Mouse (Mus musculus) thymus, postnatal 14 days (tissue): Measurements from ENCODE around the gene Mfsd4b1.

Experiments used
- DNase-seq: peaks from one replicate; pipeline ENCODE4 v3.0.0; 2021

Mfsd4b1 gene

DNA sequence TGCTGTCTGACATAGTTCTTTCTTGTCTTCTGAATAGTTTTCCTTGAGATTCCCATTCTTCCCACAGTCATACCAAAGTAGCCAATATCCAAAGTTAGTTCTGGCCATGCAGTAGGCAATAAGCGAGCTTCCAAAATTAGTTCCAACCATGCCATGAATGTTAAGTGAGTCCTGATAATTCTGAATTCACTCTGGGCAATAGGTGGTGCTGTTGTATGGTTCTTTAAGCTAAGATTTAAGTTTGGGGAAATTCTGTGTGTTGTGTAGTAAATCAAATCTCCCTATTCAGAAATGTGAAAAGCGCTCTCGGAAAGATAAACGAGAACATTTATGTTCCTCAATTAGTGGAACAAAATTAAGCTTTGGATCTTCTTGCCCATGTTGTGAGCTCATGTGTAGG lies 66.8 kb downstream of the Mfsd4b1 start:
- no peak for DNase-seq

DNA sequence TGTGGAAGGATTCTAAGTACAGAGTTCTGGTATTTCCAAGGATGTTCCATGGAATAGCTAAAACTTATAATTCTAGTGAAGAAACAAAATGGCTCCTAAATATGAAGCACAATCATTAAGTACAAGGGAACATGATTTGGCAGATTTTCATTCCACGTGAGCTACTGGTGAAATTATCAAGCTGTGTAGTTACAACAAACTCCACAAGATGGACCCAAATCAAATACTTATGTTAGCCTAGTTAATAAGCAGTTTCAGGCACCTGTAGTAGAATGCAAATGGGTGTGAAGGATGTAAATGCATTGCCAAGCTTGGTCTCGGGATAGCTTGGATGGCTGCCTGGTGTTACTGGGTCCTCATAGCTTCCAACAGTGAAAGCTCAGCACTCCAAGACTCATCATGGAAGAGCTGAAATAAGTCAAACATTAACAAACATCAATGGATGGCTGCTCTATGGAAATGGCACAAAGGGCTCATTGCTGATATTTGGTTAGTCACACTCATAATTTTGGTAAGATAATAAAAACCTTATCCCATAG lies 68.7 kb downstream of the Mfsd4b1 start:
- DNase-seq: no peak

DNA sequence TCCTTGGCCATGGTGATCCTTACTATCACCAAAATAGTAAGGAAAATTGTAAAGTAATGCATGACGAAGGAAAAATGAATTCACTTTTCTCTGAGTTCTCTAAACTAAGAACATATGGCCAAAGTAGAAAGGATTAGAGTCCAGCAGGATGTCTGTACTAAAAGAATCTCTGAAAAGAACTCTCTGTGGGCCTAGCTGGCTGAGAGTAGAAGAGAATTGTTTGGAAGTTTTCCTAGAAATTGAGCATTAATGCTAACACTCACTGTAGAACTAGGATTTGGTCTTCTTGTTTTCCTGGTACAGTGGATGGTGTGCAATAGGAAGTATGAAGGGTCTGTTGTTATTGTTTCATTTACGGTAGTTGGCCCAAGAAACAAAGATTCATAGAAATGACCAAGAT lies 69.9 kb downstream of the Mfsd4b1 start:
- DNase-seq: no peak
